Mouse (Mus musculus) liver, embryonic 15.5 days (tissue): ENCODE measurements around the gene Ly75. TPM values are rescaled to one million over a fixed set of nuclear protein-coding genes. Genes with fewer than 3 reads are reported as not detected.

Experiments used
- ATAC-seq: fragments of 200-750 bp; cut with Nextera tagmentation; 2 replicates; pipeline ENCODE4 v1.8.0; 2017; ENCODE audit warnings: moderate number of reproducible peaks, mild to moderate bottlenecking, moderate library complexity; ENCODE audit not compliant: insufficient read depth
- H3K27ac ChIP-seq: fragments of 300-500 bp; sonication (generic); replicated peaks from 2 replicates; pipeline ENCODE4 v1.5.1; 2015; ENCODE audit warnings: mild to moderate bottlenecking, inconsistent platforms
- H3K27me3 ChIP-seq: fragments of 300-500 bp; sonication (generic); 2 replicates; pipeline ENCODE4 v1.6.1; 2015; ENCODE audit warnings: mild to moderate bottlenecking, inconsistent platforms
- H3K36me3 ChIP-seq: fragments of 300-500 bp; sonication (generic); replicated peaks from 2 replicates; pipeline ENCODE4 v1.6.1; 2015; ENCODE audit warnings: moderate library complexity, mild to moderate bottlenecking, inconsistent platforms
- H3K4me1 ChIP-seq: fragments of 300-500 bp; sonication (generic); replicated peaks from 2 replicates; pipeline ENCODE4 v1.6.1; 2015; ENCODE audit warnings: inconsistent platforms
- H3K4me2 ChIP-seq: fragments of 300-500 bp; sonication (generic); 2 replicates; pipeline ENCODE4 v1.6.1; 2015; ENCODE audit warnings: moderate library complexity, mild to moderate bottlenecking, inconsistent platforms
- H3K4me3 ChIP-seq: fragments of 300-500 bp; sonication (generic); replicated peaks from 2 replicates; pipeline ENCODE4 v1.5.1; 2015; ENCODE audit warnings: mild to moderate bottlenecking, inconsistent platforms
- H3K9ac ChIP-seq: fragments of 300-500 bp; sonication (generic); 2 replicates; pipeline ENCODE4 v1.6.1; 2015; ENCODE audit warnings: moderate library complexity, mild to moderate bottlenecking, inconsistent platforms
- H3K9me3 ChIP-seq: fragments of 300-500 bp; sonication (generic); replicated peaks from 2 replicates; pipeline ENCODE4 v1.6.1; 2016; ENCODE audit warnings: inconsistent platforms
- WGBS: fragments of 180-500 bp; shearing (Covaris S2); methylation state at CpG from one replicate; pipeline ENCODE4 v1.1.7; 2015; ENCODE audit warnings: mixed read lengths; ENCODE audit not compliant: insufficient replicate concordance; 5-methylcytosine and 5-hydroxymethylcytosine counted together
- polyA plus RNA-seq: library from polyadenylated mRNA; unstranded; fragments of >200 nt; fragmentation: Nextera tagmentation; extraction: Ambion mirVana; gene quantifications from 2 replicates; pipeline ENCODE4 v1.2.1, GENCODE M21; 2015

The Ly75 gene
- polyA plus RNA-seq, 1 experiment from 2014 or later: 2.8 TPM

- no peaks in the 10 kb centered on the region for H3K4me1 ChIP-seq
- H3K4me2 ChIP-seq: no peak overlapping the region
- no peaks in the 10 kb centered on the region for H3K9me3 ChIP-seq
- H3K9ac ChIP-seq: no peak overlapping the region
- 76% methylated on average over 8 of the region's 8 CpGs for WGBS
- no peak for ATAC-seq
- H3K27me3 ChIP-seq: no peaks in the 10 kb centered on the region
- H3K27ac ChIP-seq: no peak overlapping the region
- H3K4me3 ChIP-seq: no peak overlapping the region
- H3K36me3 ChIP-seq: no peaks in the 10 kb centered on the region
Measured at GRCm38 (mm10) chr2:60351781-60352180, 31.3 kb downstream of the Ly75 start.

GRCm38 (mm10) chr2:60347875-60348274 is 35.2 kb downstream of the Ly75 start:
- no peak for ATAC-seq
- H3K9me3 ChIP-seq: no peaks in the 10 kb centered on the region
- no peaks in the 10 kb centered on the region for H3K4me1 ChIP-seq
- H3K4me3 ChIP-seq: no peak overlapping the region
- no peak overlapping the region for H3K27ac ChIP-seq
- no peak overlapping the region for H3K9ac ChIP-seq
- WGBS: 46% methylated on average over 7 of the region's 7 CpGs
- no peaks in the 10 kb centered on the region for H3K36me3 ChIP-seq
- no peaks in the 10 kb centered on the region for H3K27me3 ChIP-seq
- H3K4me2 ChIP-seq: no peak overlapping the region

- no peak overlapping the region for H3K4me2 ChIP-seq
- H3K27ac ChIP-seq: no peak overlapping the region
- ATAC-seq: no peak
- no peak overlapping the region for H3K9ac ChIP-seq
- H3K27me3 ChIP-seq: no peaks in the 10 kb centered on the region
- H3K4me3 ChIP-seq: no peak overlapping the region
- no peaks in the 10 kb centered on the region for H3K9me3 ChIP-seq
- H3K36me3 ChIP-seq: no peaks in the 10 kb centered on the region
- WGBS: 62% methylated on average over 8 of the region's 8 CpGs
- no peaks in the 10 kb centered on the region for H3K4me1 ChIP-seq
Measured at GRCm38 (mm10) chr2:60346531-60346930, 36.6 kb downstream of the Ly75 start.

- 76% methylated on average over 7 of the region's 7 CpGs for WGBS
- Histone ChIP-seq H3K4me1 (no peaks in the 10 kb centered on the region), H3K36me3 (no peaks in the 10 kb centered on the region), H3K9me3 (no peaks in the 10 kb centered on the region), H3K27ac (no peak overlapping the region), H3K4me3 (no peak overlapping the region), H3K4me2 (no peak overlapping the region), H3K9ac (no peak overlapping the region), H3K27me3 (no peaks in the 10 kb centered on the region)
- no peak for ATAC-seq
Measured at GRCm38 (mm10) chr2:60345717-60346116, 37.4 kb downstream of the Ly75 start.

- Histone ChIP-seq H3K36me3 (no peaks in the 10 kb centered on the region), H3K4me3 (no peak overlapping the region), H3K4me2 (no peak overlapping the region), H3K27me3 (no peaks in the 10 kb centered on the region), H3K9me3 (no peaks in the 10 kb centered on the region), H3K4me1 (no peaks in the 10 kb centered on the region), H3K9ac (no peak overlapping the region), H3K27ac (no peak overlapping the region)
- ATAC-seq: no peak
- WGBS: 72% methylated on average over 11 of the region's 11 CpGs
Measured at GRCm38 (mm10) chr2:60343607-60344289, 39.4 kb downstream of the Ly75 start.

GRCm38 (mm10) chr2:60342107-60342880 is 40.8 kb downstream of the Ly75 start:
- Histone ChIP-seq H3K9me3 (no peaks in the 10 kb centered on the region), H3K27me3 (no peaks in the 10 kb centered on the region), H3K36me3 (no peaks in the 10 kb centered on the region), H3K9ac (no peak overlapping the region), H3K4me1 (no peaks in the 10 kb centered on the region), H3K27ac (no peak overlapping the region), H3K4me3 (no peak overlapping the region), H3K4me2 (no peak overlapping the region)
- ATAC-seq: no peak
- WGBS: 34% methylated on average over 4 of the region's 4 CpGs

GRCm38 (mm10) chr2:60337937-60338336 is 45.2 kb downstream of the Ly75 start:
- H3K9ac ChIP-seq: no peak overlapping the region
- ATAC-seq: no peak

GRCm38 (mm10) chr2:60328641-60329040 is 54.5 kb downstream of the Ly75 start:
- no peak for ATAC-seq
- no peaks in the 10 kb centered on the region for H3K9me3 ChIP-seq
- no peak overlapping the region for H3K4me2 ChIP-seq
- no peaks in the 10 kb centered on the region for H3K4me1 ChIP-seq
- no peaks in the 10 kb centered on the region for H3K36me3 ChIP-seq
- H3K27me3 ChIP-seq: no peaks in the 10 kb centered on the region
- H3K27ac ChIP-seq: no peak overlapping the region
- WGBS: 64% methylated on average over 10 of the region's 10 CpGs
- no peak overlapping the region for H3K4me3 ChIP-seq
- no peak overlapping the region for H3K9ac ChIP-seq

More at GRCm38 (mm10) chr2:60337937-60338336, 45.2 kb downstream of the Ly75 start:
- Histone ChIP-seq H3K4me2 (no peak overlapping the region), H3K4me3 (no peak overlapping the region), H3K27me3 (no peaks in the 10 kb centered on the region), H3K9me3 (no peaks in the 10 kb centered on the region), H3K4me1 (no peaks in the 10 kb centered on the region), H3K27ac (no peak overlapping the region), H3K36me3 (no peaks in the 10 kb centered on the region)
- WGBS: 75% methylated on average over 9 of the region's 9 CpGs

- H3K27ac ChIP-seq: no peak overlapping the region
- H3K4me2 ChIP-seq: no peak overlapping the region
- no peaks in the 10 kb centered on the region for H3K27me3 ChIP-seq
- no peaks in the 10 kb centered on the region for H3K36me3 ChIP-seq
- no peak overlapping the region for H3K9ac ChIP-seq
- no peaks in the 10 kb centered on the region for H3K4me1 ChIP-seq
- no peak overlapping the region for H3K4me3 ChIP-seq
- ATAC-seq: no peak
- 72% methylated on average over 11 of the region's 11 CpGs for WGBS
- H3K9me3 ChIP-seq: no peaks in the 10 kb centered on the region
Measured at GRCm38 (mm10) chr2:60327581-60327980, 55.5 kb downstream of the Ly75 start.

- no peaks in the 10 kb centered on the region for H3K4me1 ChIP-seq
- no peak overlapping the region for H3K4me3 ChIP-seq
- H3K27me3 ChIP-seq: no peaks in the 10 kb centered on the region
- H3K9ac ChIP-seq: no peak overlapping the region
- 58% methylated on average over 7 of the region's 7 CpGs for WGBS
- ATAC-seq: no peak
- no peaks in the 10 kb centered on the region for H3K36me3 ChIP-seq
- no peak overlapping the region for H3K4me2 ChIP-seq
- H3K9me3 ChIP-seq: no peaks in the 10 kb centered on the region
- no peak overlapping the region for H3K27ac ChIP-seq
Measured at GRCm38 (mm10) chr2:60326948-60327347, 56.2 kb downstream of the Ly75 start.

GRCm38 (mm10) chr2:60323411-60323810 is 59.7 kb downstream of the Ly75 start:
- Histone ChIP-seq H3K27me3 (no peaks in the 10 kb centered on the region), H3K4me2 (no peak overlapping the region), H3K36me3 (0 out of 2 replicates have a peak, but pooled peaks cover 2% of the 10 kb centered on the region), H3K4me1 (no peaks in the 10 kb centered on the region), H3K4me3 (no peak overlapping the region), H3K9ac (no peak overlapping the region), H3K9me3 (no peaks in the 10 kb centered on the region), H3K27ac (no peak overlapping the region)
- WGBS: 48% methylated on average over 5 of the region's 5 CpGs
- ATAC-seq: no peak
